In the genomic region with DNA sequence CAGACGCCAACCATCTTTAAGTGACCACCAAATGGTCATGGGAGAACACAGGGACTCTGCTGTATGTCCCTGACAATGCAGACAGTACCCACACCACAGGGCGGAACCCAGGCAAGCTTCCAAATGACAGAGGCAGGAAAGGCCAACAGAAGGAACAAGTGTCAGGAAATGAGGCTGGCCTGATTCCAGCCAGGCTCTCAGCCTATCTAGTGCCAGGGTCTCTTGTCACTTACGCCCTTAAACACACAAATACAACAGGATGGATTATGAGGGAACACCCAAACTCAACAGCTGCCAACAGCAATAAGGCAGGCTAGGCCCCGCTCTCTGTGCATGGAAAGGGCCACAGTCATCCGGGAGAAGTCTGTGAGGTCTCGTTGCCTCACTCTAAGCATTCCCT, we compare ENCODE assay signal across 8 mouse cellular contexts. TPM values are rescaled to one million over a fixed set of nuclear protein-coding genes. Genes with fewer than 3 reads are reported as not detected.
DNase-seq lines count a peak whose midpoint lies in the region; ATAC-seq lines count a peak whose summit lies in the region.

No protein-coding gene starts in this region.

- peaks cover 2% of the 10 kb centered on the region for H3K36me3 ChIP-seq in forebrain, embryonic 12.5 days (replicated peaks)
- peaks cover 23% of the 10 kb centered on the region for H3K36me3 ChIP-seq in forebrain, embryonic 10.5 days (replicated peaks)
- H3K36me3 ChIP-seq in embryonic facial prominence, embryonic 12.5 days = peaks cover 4% of the 10 kb centered on the region
- no peaks in the 10 kb centered on the region for H3K36me3 ChIP-seq in hindbrain, embryonic 15.5 days
- H3K36me3 ChIP-seq in lung, embryonic 16.5 days (ENCODE audit: control insufficient read depth, insufficient read depth, low read length) = peaks cover 2% of the 10 kb centered on the region; the same call in 1 of the 2 replicates

- DNase-seq in forebrain, embryonic 10.5 days (ENCODE audit: extremely low spot score, low spot score) = no peak
- DNase-seq in MN1 (ENCODE audit: low spot score) = peak; percentile 71
- DNase-seq in ovary, postnatal 10 days (ENCODE audit: low spot score) = no peak

- H3K4me1 ChIP-seq in forebrain, embryonic 12.5 days = peaks cover 39% of the 10 kb centered on the region
- peaks cover 60% of the 10 kb centered on the region for H3K4me1 ChIP-seq in forebrain, embryonic 10.5 days
- peaks cover 54% of the 10 kb centered on the region for H3K4me1 ChIP-seq in embryonic facial prominence, embryonic 12.5 days
- H3K4me1 ChIP-seq in hindbrain, embryonic 15.5 days (replicated peaks) = peaks cover 55% of the 10 kb centered on the region
- H3K4me1 ChIP-seq in lung, embryonic 16.5 days (replicated peaks; ENCODE audit: control insufficient read depth, insufficient read depth, low read length) = peaks cover 56% of the 10 kb centered on the region

- H3K9me3 ChIP-seq in forebrain, embryonic 12.5 days = no peaks in the 10 kb centered on the region
- no peaks in the 10 kb centered on the region for H3K9me3 ChIP-seq in forebrain, embryonic 10.5 days
- H3K9me3 ChIP-seq in embryonic facial prominence, embryonic 12.5 days = no peaks in the 10 kb centered on the region
- H3K9me3 ChIP-seq in hindbrain, embryonic 15.5 days = no peaks in the 10 kb centered on the region
- H3K9me3 ChIP-seq in lung, embryonic 16.5 days (ENCODE audit: control insufficient read depth, low read length) = no peaks in the 10 kb centered on the region

- H3K27ac ChIP-seq in forebrain, embryonic 12.5 days = 0 out of 2 replicates have a peak overlapping the region, but pooled peaks have one; percentile 32
- no peak overlapping the region for H3K27ac ChIP-seq in forebrain, embryonic 10.5 days
- H3K27ac ChIP-seq in embryonic facial prominence, embryonic 12.5 days = peak overlapping the region; percentile 50; the same call in 1 of the 2 replicates
- peak overlapping the region; percentile 55; the same call in 1 of the 2 replicates for H3K27ac ChIP-seq in hindbrain, embryonic 15.5 days (replicated peaks)
- peak overlapping the region; percentile 73 for H3K27ac ChIP-seq in lung, embryonic 16.5 days (ENCODE audit: low read length)

- WGBS in forebrain, embryonic 12.5 days = 92% methylated on average over 6 of the region's 6 CpGs
- WGBS in forebrain, embryonic 10.5 days = 94% methylated on average over 6 of the region's 6 CpGs
- 82% methylated on average over 6 of the region's 6 CpGs for WGBS in embryonic facial prominence, embryonic 12.5 days
- 60% methylated on average over 6 of the region's 6 CpGs for WGBS in hindbrain, embryonic 15.5 days
- WGBS in lung, embryonic 16.5 days = 34% methylated on average over 6 of the region's 6 CpGs

- no peaks in the 10 kb centered on the region for H3K27me3 ChIP-seq in forebrain, embryonic 12.5 days
- no peaks in the 10 kb centered on the region for H3K27me3 ChIP-seq in forebrain, embryonic 10.5 days (ENCODE audit: poor library complexity, severe bottlenecking)
- H3K27me3 ChIP-seq in embryonic facial prominence, embryonic 12.5 days = no peaks in the 10 kb centered on the region
- no peaks in the 10 kb centered on the region for H3K27me3 ChIP-seq in hindbrain, embryonic 15.5 days
- no peaks in the 10 kb centered on the region for H3K27me3 ChIP-seq in lung, embryonic 16.5 days (ENCODE audit: control insufficient read depth, insufficient read depth, low read depth, low read length)

- H3K4me3 ChIP-seq in forebrain, embryonic 12.5 days (replicated peaks) = no peak overlapping the region
- no peak overlapping the region for H3K4me3 ChIP-seq in forebrain, embryonic 10.5 days
- H3K4me3 ChIP-seq in embryonic facial prominence, embryonic 12.5 days = no peak overlapping the region
- H3K4me3 ChIP-seq in hindbrain, embryonic 15.5 days = no peak overlapping the region
- H3K4me3 ChIP-seq in lung, embryonic 16.5 days (ENCODE audit: low read length) = no peak overlapping the region

- no peak overlapping the region for H3K4me2 ChIP-seq in forebrain, embryonic 12.5 days
- no peak overlapping the region for H3K4me2 ChIP-seq in embryonic facial prominence, embryonic 12.5 days (replicated peaks)
- H3K4me2 ChIP-seq in hindbrain, embryonic 15.5 days = no peak overlapping the region
- no peak overlapping the region for H3K4me2 ChIP-seq in lung, embryonic 16.5 days (ENCODE audit: low read depth, low read length)

- no peak overlapping the region for H3K9ac ChIP-seq in forebrain, embryonic 12.5 days
- no peak overlapping the region for H3K9ac ChIP-seq in embryonic facial prominence, embryonic 12.5 days
- no peak overlapping the region for H3K9ac ChIP-seq in hindbrain, embryonic 15.5 days
- H3K9ac ChIP-seq in lung, embryonic 16.5 days (ENCODE audit: low read length) = no peak overlapping the region

- no peak for ATAC-seq in forebrain, embryonic 12.5 days (ENCODE audit: low FRiP score)
- no peak for ATAC-seq in embryonic facial prominence, embryonic 12.5 days (ENCODE audit: insufficient number of reproducible peaks, insufficient read depth, low FRiP score, low TSS enrichment)
- ATAC-seq in hindbrain, embryonic 15.5 days (ENCODE audit: low FRiP score, low read depth) = 0 out of 2 replicates have a peak, but pooled peaks have one; percentile 24
- ATAC-seq in lung, embryonic 16.5 days (ENCODE audit: low read depth) = peak; percentile 81
- no peak for ATAC-seq in inflammation-experienced regulatory T-cells, adult 6 months

RNA-seq across cellular contexts. Expression of a gene that starts 57.8 kb away (rescaled TPM):
- polyA plus RNA-seq in forebrain, embryonic 12.5 days (2016; fragmentation: Nextera tagmentation; extraction: Ambion mirVana) = 12.3 and 14.2 TPM in 2 replicates
- polyA plus RNA-seq in forebrain, embryonic 10.5 days (2016; fragmentation: Nextera tagmentation; extraction: Ambion mirVana) = 8.6 and 9.7 TPM in 2 replicates
- 16.8 and 17.7 TPM in 2 replicates for polyA plus RNA-seq in embryonic facial prominence, embryonic 12.5 days (2016; fragmentation: Nextera tagmentation; extraction: Ambion mirVana)
- 11.3 and 11.9 TPM in 2 replicates for polyA plus RNA-seq in hindbrain, embryonic 15.5 days (2015; fragmentation: Nextera tagmentation; extraction: Ambion mirVana)
- 15.8 and 16.7 TPM in 2 replicates for polyA plus RNA-seq in lung, embryonic 16.5 days (2015; fragmentation: Nextera tagmentation; extraction: Ambion mirVana)
- polyA plus RNA-seq in inflammation-experienced regulatory T-cells, adult 6 months (2017; shearing (Covaris generic)) = 10 to 100 TPM; 10.7 to 26.8 (median 26.8) TPM

Comparison
In these comparisons a context has a peak if more than half of its experiments do, and no peak if none do; other contexts are left out.
1. ATAC-seq: peak in hindbrain, embryonic 15.5 days (single experiment) and lung, embryonic 16.5 days (single experiment); none in forebrain, embryonic 12.5 days (single experiment), embryonic facial prominence, embryonic 12.5 days (single experiment) and inflammation-experienced regulatory T-cells, adult 6 months (single experiment).